Mouse (Mus musculus): ENCODE results near the gene Il3. TPM values are rescaled to one million over a fixed set of nuclear protein-coding genes. Genes with fewer than 3 reads are reported as not detected.
"Not testable (repeated sequence)": the region's sequence is repeated elsewhere in the genome, so short reads cannot be mapped to it uniquely, and the experiment has no call there.

The Il3 gene
- polyA plus RNA-seq, 1 experiment from 2014 or later: not detected

GRCm38 (mm10) chr11:54303728-54304470, 36.8 kb upstream of the Il3 start, which contains the start of gene Acsl6:
Gene Acsl6, plus strand, starts transcription at chr11:54303798.
- Histone ChIP-seq H3K9ac (peak within 1 kb of the TSS; percentile 28; the same call in 1 of the 2 replicates), H3K9me3 (replicated peaks) (no peaks in the 10 kb centered on the region), H3K36me3 (no peaks in the 10 kb centered on the region), H3K27ac (replicated peaks) (no peak within 1 kb of the TSS), H3K4me3 (replicated peaks) (peak within 1 kb of the TSS; percentile 49), H3K27me3 (peaks cover 15% of the 10 kb centered on the region), H3K4me1 (peaks cover 8% of the 10 kb centered on the region), H3K4me2 (replicated peaks) (peak within 1 kb of the TSS; percentile 94)
- under 1% methylated on average over 54 of the region's 59 CpGs for WGBS
- ATAC-seq (ENCODE audit: insufficient number of reproducible peaks, low FRiP score, low TSS enrichment, low read depth): peak; percentile 39; the same call in 1 of the 2 replicates

- Histone ChIP-seq H3K27ac (replicated peaks) (no peak overlapping the region), H3K36me3 (no peaks in the 10 kb centered on the region), H3K9me3 (replicated peaks) (no peaks in the 10 kb centered on the region), H3K4me1 (peaks cover 8% of the 10 kb centered on the region), H3K4me2 (replicated peaks) (no peak overlapping the region), H3K9ac (no peak overlapping the region), H3K27me3 (peaks cover 15% of the 10 kb centered on the region), H3K4me3 (replicated peaks) (peak overlapping the region; percentile 49)
- 24% methylated on average over 6 of the region's 6 CpGs for whole genome bisulfite sequencing
- ATAC-seq (ENCODE audit: insufficient number of reproducible peaks, low FRiP score, low TSS enrichment, low read depth): no peak
Observed at GRCm38 (mm10) chr11:54303076-54303727, 36.1 kb upstream of the Il3 start.

- Histone ChIP-seq H3K9ac (no peak overlapping the region), H3K4me3 (replicated peaks) (no peak overlapping the region), H3K4me1 (peaks cover 8% of the 10 kb centered on the region), H3K9me3 (replicated peaks) (no peaks in the 10 kb centered on the region), H3K27ac (replicated peaks) (no peak overlapping the region), H3K27me3 (peaks cover 15% of the 10 kb centered on the region), H3K36me3 (no peaks in the 10 kb centered on the region), H3K4me2 (replicated peaks) (no peak overlapping the region)
- 82% methylated on average over 3 of the region's 3 CpGs for WGBS
- no peak for ATAC-seq (ENCODE audit: insufficient number of reproducible peaks, low FRiP score, low TSS enrichment, low read depth)
Observed at GRCm38 (mm10) chr11:54302606-54303005, 35.5 kb upstream of the Il3 start.

- no peaks in the 10 kb centered on the region for H3K9me3 ChIP-seq (replicated peaks)
- H3K9ac ChIP-seq: no peak overlapping the region
- H3K27ac ChIP-seq (replicated peaks): no peak overlapping the region
- peaks cover 15% of the 10 kb centered on the region for H3K27me3 ChIP-seq
- no peaks in the 10 kb centered on the region for H3K36me3 ChIP-seq
- WGBS: 83% methylated on average over 8 of the region's 8 CpGs
- ATAC-seq (ENCODE audit: insufficient number of reproducible peaks, low FRiP score, low TSS enrichment, low read depth): no peak
- H3K4me3 ChIP-seq (replicated peaks): no peak overlapping the region
- peaks cover 8% of the 10 kb centered on the region for H3K4me1 ChIP-seq
- H3K4me2 ChIP-seq (replicated peaks): no peak overlapping the region
Observed at GRCm38 (mm10) chr11:54301994-54302393, 34.9 kb upstream of the Il3 start.

- Histone ChIP-seq H3K9ac (no peak overlapping the region), H3K36me3 (no peaks in the 10 kb centered on the region), H3K4me1 (peaks cover 2% of the 10 kb centered on the region; the same call in 1 of the 2 replicates), H3K27me3 (peaks cover under 1% of the 10 kb centered on the region; the same call in 1 of the 2 replicates), H3K9me3 (replicated peaks) (no peaks in the 10 kb centered on the region), H3K4me3 (replicated peaks) (no peak overlapping the region), H3K4me2 (replicated peaks) (no peak overlapping the region), H3K27ac (replicated peaks) (no peak overlapping the region)
- ATAC-seq (ENCODE audit: insufficient number of reproducible peaks, low FRiP score, low TSS enrichment, low read depth): no peak
Observed at GRCm38 (mm10) chr11:54298777-54299176, 31.7 kb upstream of the Il3 start.

GRCm38 (mm10) chr11:54297471-54297870, 30.4 kb upstream of the Il3 start:
- H3K27ac ChIP-seq (replicated peaks); ATAC-seq (ENCODE audit: insufficient number of reproducible peaks, low FRiP score, low TSS enrichment, low read depth); H3K27me3 ChIP-seq; H3K9ac ChIP-seq; H3K4me3 ChIP-seq (replicated peaks); H3K9me3 ChIP-seq (replicated peaks); H3K36me3 ChIP-seq; H3K4me2 ChIP-seq (replicated peaks); H3K4me1 ChIP-seq: not testable (repeated sequence)
- WGBS: 80% methylated on average over 2 of the region's 2 CpGs

- Histone ChIP-seq H3K9me3 (replicated peaks) (no peaks in the 10 kb centered on the region), H3K9ac (no peak overlapping the region), H3K4me1 (no peaks in the 10 kb centered on the region), H3K27ac (replicated peaks) (no peak overlapping the region), H3K27me3 (no peaks in the 10 kb centered on the region), H3K4me3 (replicated peaks) (no peak overlapping the region), H3K4me2 (replicated peaks) (no peak overlapping the region), H3K36me3 (no peaks in the 10 kb centered on the region)
- WGBS: 95% methylated on average over 1 of the region's 1 CpGs
- no peak for ATAC-seq (ENCODE audit: insufficient number of reproducible peaks, low FRiP score, low TSS enrichment, low read depth)
Observed at GRCm38 (mm10) chr11:54296734-54297133, 29.7 kb upstream of the Il3 start.

GRCm38 (mm10) chr11:54295971-54296370, 28.9 kb upstream of the Il3 start:
- Histone ChIP-seq H3K4me2 (replicated peaks) (no peak overlapping the region), H3K27ac (replicated peaks) (no peak overlapping the region), H3K36me3 (no peaks in the 10 kb centered on the region), H3K9ac (no peak overlapping the region), H3K27me3 (no peaks in the 10 kb centered on the region), H3K9me3 (replicated peaks) (no peaks in the 10 kb centered on the region), H3K4me3 (replicated peaks) (no peak overlapping the region), H3K4me1 (no peaks in the 10 kb centered on the region)
- ATAC-seq (ENCODE audit: insufficient number of reproducible peaks, low FRiP score, low TSS enrichment, low read depth): no peak
- WGBS: 76% methylated on average over 4 of the region's 4 CpGs

GRCm38 (mm10) chr11:54293980-54294807, 27.1 kb upstream of the Il3 start:
- no peak overlapping the region for H3K4me3 ChIP-seq (replicated peaks)
- H3K27me3 ChIP-seq: no peaks in the 10 kb centered on the region
- H3K4me1 ChIP-seq: no peaks in the 10 kb centered on the region
- WGBS: 71% methylated on average over 12 of the region's 12 CpGs
- no peak overlapping the region for H3K4me2 ChIP-seq (replicated peaks)
- no peak for ATAC-seq (ENCODE audit: insufficient number of reproducible peaks, low FRiP score, low TSS enrichment, low read depth)
- H3K27ac ChIP-seq (replicated peaks): no peak overlapping the region
- H3K9ac ChIP-seq: no peak overlapping the region
- H3K36me3 ChIP-seq: no peaks in the 10 kb centered on the region
- H3K9me3 ChIP-seq (replicated peaks): no peaks in the 10 kb centered on the region

- Histone ChIP-seq H3K4me3 (replicated peaks) (no peak overlapping the region), H3K4me1 (no peaks in the 10 kb centered on the region), H3K36me3 (no peaks in the 10 kb centered on the region), H3K27me3 (no peaks in the 10 kb centered on the region), H3K9ac (no peak overlapping the region), H3K4me2 (replicated peaks) (no peak overlapping the region), H3K9me3 (replicated peaks) (no peaks in the 10 kb centered on the region), H3K27ac (replicated peaks) (no peak overlapping the region)
- no peak for ATAC-seq (ENCODE audit: insufficient number of reproducible peaks, low FRiP score, low TSS enrichment, low read depth)
- 80% methylated on average over 2 of the region's 2 CpGs for WGBS
Observed at GRCm38 (mm10) chr11:54292163-54292562, 25.1 kb upstream of the Il3 start.

- Histone ChIP-seq H3K9me3 (replicated peaks) (no peaks in the 10 kb centered on the region), H3K27me3 (no peaks in the 10 kb centered on the region), H3K4me1 (no peaks in the 10 kb centered on the region), H3K9ac (no peak overlapping the region), H3K36me3 (no peaks in the 10 kb centered on the region), H3K27ac (replicated peaks) (no peak overlapping the region), H3K4me3 (replicated peaks) (no peak overlapping the region), H3K4me2 (replicated peaks) (no peak overlapping the region)
- ATAC-seq (ENCODE audit: insufficient number of reproducible peaks, low FRiP score, low TSS enrichment, low read depth): no peak
- 86% methylated on average over 8 of the region's 8 CpGs for WGBS
Observed at GRCm38 (mm10) chr11:54287821-54288453, 20.9 kb upstream of the Il3 start.
